Mouse (Mus musculus) stomach, embryonic 14.5 days (tissue): ENCODE measurements around the gene Gprc5b. TPM values are rescaled to one million over a fixed set of nuclear protein-coding genes. Genes with fewer than 3 reads are reported as not detected.
A peak's percentile ranks its signal among the peaks of the same experiment; 100 is the strongest.

ENCODE experiments used
- ATAC-seq: fragments of 200-750 bp; cut with Nextera tagmentation; 2 replicates; pipeline ENCODE4 v1.8.0; 2017; ENCODE audit warnings: low read depth, moderate TSS enrichment; ENCODE audit not compliant: insufficient number of reproducible peaks, insufficient read depth, low FRiP score
- H3K27ac ChIP-seq: fragments of 300-500 bp; sonication (generic); 2 replicates; pipeline ENCODE4 v1.5.1; 2014; ENCODE audit warnings: mild to moderate bottlenecking, low read length, moderate library complexity, mixed read lengths
- H3K27me3 ChIP-seq: fragments of 300-500 bp; sonication (generic); 2 replicates; pipeline ENCODE4 v1.6.1; 2014; ENCODE audit warnings: low read length, control low read depth, mixed read lengths; ENCODE audit not compliant: control insufficient read depth, insufficient read depth
- H3K36me3 ChIP-seq: fragments of 300-500 bp; sonication (generic); 2 replicates; pipeline ENCODE4 v1.6.1; 2014; ENCODE audit warnings: mild to moderate bottlenecking, control low read depth, low read length, moderate library complexity, mixed read lengths; ENCODE audit not compliant: control insufficient read depth, insufficient read depth
- H3K4me1 ChIP-seq: fragments of 300-500 bp; sonication (generic); 2 replicates; pipeline ENCODE4 v1.6.1; 2014; ENCODE audit warnings: low read length, control low read depth, mixed read lengths; ENCODE audit not compliant: control insufficient read depth, insufficient read depth
- H3K4me2 ChIP-seq: fragments of 300-500 bp; sonication (generic); replicated peaks from 2 replicates; pipeline ENCODE4 v1.6.1; 2014; ENCODE audit warnings: low read depth, low read length, control low read depth
- H3K4me3 ChIP-seq: fragments of 300-500 bp; sonication (generic); 2 replicates; pipeline ENCODE4 v1.5.1; 2014; ENCODE audit warnings: low read depth, low read length, control low read depth
- H3K9ac ChIP-seq: fragments of 300-500 bp; sonication (generic); replicated peaks from 2 replicates; pipeline ENCODE4 v1.6.1; 2014; ENCODE audit warnings: low read depth, mild to moderate bottlenecking, control low read depth, low read length, moderate library complexity, mixed read lengths
- H3K9me3 ChIP-seq: fragments of 300-500 bp; sonication (generic); 2 replicates; pipeline ENCODE4 v1.6.1; 2016; ENCODE audit warnings: low read depth, low read length, control low read depth; ENCODE audit not compliant: control insufficient read depth
- WGBS: fragments of 180-500 bp; shearing (Covaris S2); extraction: QIAGEN DNeasy Blood & Tissue Kit; methylation state at CpG from one replicate; pipeline ENCODE4 v1.1.7; 2014; 5-methylcytosine and 5-hydroxymethylcytosine counted together
- polyA plus RNA-seq: library from polyadenylated mRNA; unstranded; fragments of >200 nt; fragmentation: Nextera tagmentation; extraction: Ambion mirVana; gene quantifications from 2 replicates; pipeline ENCODE4 v1.2.1, GENCODE M21; 2014

Gprc5b gene
- polyA plus RNA-seq, 1 experiment from 2014 or later, result 7.0 TPM

- Histone ChIP-seq H3K27me3 (no peaks in the 10 kb centered on the region), H3K4me3 (peak overlapping the region; percentile 65), H3K27ac (no peak overlapping the region), H3K9ac (no peak overlapping the region), H3K36me3 (no peaks in the 10 kb centered on the region), H3K4me1 (peaks cover 11% of the 10 kb centered on the region; the same call in 1 of the 2 replicates), H3K4me2 (peak overlapping the region; percentile 97), H3K9me3 (no peaks in the 10 kb centered on the region)
- 57% methylated on average over 13 of the region's 13 CpGs for WGBS
- ATAC-seq, result no peak
These were observed 2.2 kb downstream of the Gprc5b start for GRCm38 (mm10) chr7:118992623-118993405.

GRCm38 (mm10) chr7:118992080-118992560 lies 2.9 kb downstream of the Gprc5b start:
- H3K9ac ChIP-seq, result no peak overlapping the region
- no peak for ATAC-seq
- no peak overlapping the region for H3K27ac ChIP-seq
- H3K4me3 ChIP-seq, result no peak overlapping the region
- WGBS, result 58% methylated on average over 6 of the region's 6 CpGs
- peaks cover 11% of the 10 kb centered on the region; the same call in 1 of the 2 replicates for H3K4me1 ChIP-seq
- H3K36me3 ChIP-seq, result no peaks in the 10 kb centered on the region
- H3K9me3 ChIP-seq, result no peaks in the 10 kb centered on the region
- H3K4me2 ChIP-seq, result no peak overlapping the region
- H3K27me3 ChIP-seq, result no peaks in the 10 kb centered on the region

GRCm38 (mm10) chr7:118991341-118991884 lies 3.6 kb downstream of the Gprc5b start:
- no peak overlapping the region for H3K27ac ChIP-seq
- ATAC-seq, result no peak
- H3K36me3 ChIP-seq, result no peaks in the 10 kb centered on the region
- H3K9me3 ChIP-seq, result no peaks in the 10 kb centered on the region
- no peak overlapping the region for H3K4me2 ChIP-seq
- 48% methylated on average over 4 of the region's 4 CpGs for whole genome bisulfite sequencing
- no peaks in the 10 kb centered on the region for H3K27me3 ChIP-seq
- H3K9ac ChIP-seq, result no peak overlapping the region
- peaks cover 11% of the 10 kb centered on the region; the same call in 1 of the 2 replicates for H3K4me1 ChIP-seq
- no peak overlapping the region for H3K4me3 ChIP-seq

GRCm38 (mm10) chr7:118990282-118990681 lies 4.7 kb downstream of the Gprc5b start:
- H3K4me3 ChIP-seq, result no peak overlapping the region
- peaks cover 7% of the 10 kb centered on the region; the same call in 1 of the 2 replicates for H3K4me1 ChIP-seq
- WGBS, result 77% methylated on average over 6 of the region's 6 CpGs
- no peaks in the 10 kb centered on the region for H3K27me3 ChIP-seq
- H3K4me2 ChIP-seq, result no peak overlapping the region
- ATAC-seq, result no peak
- no peaks in the 10 kb centered on the region for H3K36me3 ChIP-seq
- H3K9me3 ChIP-seq, result no peaks in the 10 kb centered on the region
- no peak overlapping the region for H3K27ac ChIP-seq
- no peak overlapping the region for H3K9ac ChIP-seq

- Histone ChIP-seq H3K4me2 (no peak overlapping the region), H3K9me3 (no peaks in the 10 kb centered on the region), H3K4me3 (no peak overlapping the region), H3K4me1 (peaks cover 7% of the 10 kb centered on the region; the same call in 1 of the 2 replicates), H3K36me3 (no peaks in the 10 kb centered on the region; the same call in 1 of the 2 replicates), H3K9ac (no peak overlapping the region), H3K27me3 (no peaks in the 10 kb centered on the region), H3K27ac (no peak overlapping the region)
- 70% methylated on average over 5 of the region's 5 CpGs for WGBS
- ATAC-seq, result 0 out of 2 replicates have a peak, but pooled peaks have one; percentile 14
These were observed 5.6 kb downstream of the Gprc5b start for GRCm38 (mm10) chr7:118989275-118989856.

- Histone ChIP-seq H3K27me3 (no peaks in the 10 kb centered on the region), H3K36me3 (peaks cover 4% of the 10 kb centered on the region; the same call in 1 of the 2 replicates), H3K4me3 (no peak overlapping the region), H3K9me3 (no peaks in the 10 kb centered on the region), H3K4me2 (no peak overlapping the region), H3K27ac (no peak overlapping the region), H3K4me1 (no peaks in the 10 kb centered on the region), H3K9ac (no peak overlapping the region)
- 60% methylated on average over 4 of the region's 4 CpGs for WGBS
- no peak for ATAC-seq
These were observed 8.6 kb downstream of the Gprc5b start for GRCm38 (mm10) chr7:118986369-118986768.

- Histone ChIP-seq H3K4me1 (no peaks in the 10 kb centered on the region), H3K9me3 (no peaks in the 10 kb centered on the region), H3K27me3 (no peaks in the 10 kb centered on the region), H3K36me3 (peaks cover 4% of the 10 kb centered on the region; the same call in 1 of the 2 replicates), H3K9ac (no peak overlapping the region), H3K4me2 (no peak overlapping the region), H3K4me3 (no peak overlapping the region), H3K27ac (no peak overlapping the region)
- 69% methylated on average over 4 of the region's 4 CpGs for WGBS
- ATAC-seq, result no peak
These were observed 9.2 kb downstream of the Gprc5b start for GRCm38 (mm10) chr7:118985786-118986185.

GRCm38 (mm10) chr7:118983961-118984360 lies 11.1 kb downstream of the Gprc5b start:
- 91% methylated on average over 19 of the region's 19 CpGs for WGBS
- Histone ChIP-seq H3K9me3 (no peaks in the 10 kb centered on the region), H3K4me1 (no peaks in the 10 kb centered on the region), H3K4me2 (no peak overlapping the region), H3K4me3 (no peak overlapping the region), H3K36me3 (peaks cover 4% of the 10 kb centered on the region; the same call in 1 of the 2 replicates), H3K27ac (no peak overlapping the region), H3K27me3 (no peaks in the 10 kb centered on the region), H3K9ac (no peak overlapping the region)
- ATAC-seq, result no peak
